Mouse (Mus musculus) neural tube, embryonic 11.5 days (tissue): Measurements from ENCODE around the gene Bloc1s5. TPM values are rescaled to one million over a fixed set of nuclear protein-coding genes. Genes with fewer than 3 reads are reported as not detected.
A peak's percentile ranks its signal among the peaks of the same experiment; 100 is the strongest.
"Not testable (repeated sequence)": the region's sequence is repeated elsewhere in the genome, so short reads cannot be mapped to it uniquely, and the experiment has no call there.

Experiments used
- ATAC-seq: fragments of 200-750 bp; cut with Nextera tagmentation; 2 replicates; pipeline ENCODE4 v1.8.0; 2017; ENCODE audit warnings: moderate number of reproducible peaks, mild to moderate bottlenecking, moderate TSS enrichment, moderate library complexity; ENCODE audit not compliant: insufficient read depth, low FRiP score, low TSS enrichment
- DNase-seq: peaks from one replicate; pipeline ENCODE4 v3.0.0-alpha.2; 2015; ENCODE audit warnings: low spot score
- H3K27ac ChIP-seq: fragments of 300-500 bp; sonication (generic); 2 replicates; pipeline ENCODE4 v1.5.1; 2014; ENCODE audit warnings: low read depth, mild to moderate bottlenecking, low read length
- H3K27me3 ChIP-seq: fragments of 300-500 bp; sonication (generic); 2 replicates; pipeline ENCODE4 v1.6.1; 2014; ENCODE audit warnings: mild to moderate bottlenecking, low read length, mixed read lengths; ENCODE audit not compliant: control insufficient read depth, insufficient read depth
- H3K36me3 ChIP-seq: fragments of 300-500 bp; sonication (generic); 2 replicates; pipeline ENCODE4 v1.6.1; 2014; ENCODE audit warnings: mild to moderate bottlenecking, low read length, moderate library complexity, mixed read lengths; ENCODE audit not compliant: control insufficient read depth, insufficient read depth
- H3K4me1 ChIP-seq: fragments of 300-500 bp; sonication (generic); 2 replicates; pipeline ENCODE4 v1.6.1; 2014; ENCODE audit warnings: low read length, mixed read lengths; ENCODE audit not compliant: control insufficient read depth, insufficient read depth
- H3K4me2 ChIP-seq: fragments of 300-500 bp; sonication (generic); 2 replicates; pipeline ENCODE4 v1.6.1; 2014; ENCODE audit warnings: low read depth, mild to moderate bottlenecking, moderate library complexity
- H3K4me3 ChIP-seq: fragments of 300-500 bp; sonication (generic); 2 replicates; pipeline ENCODE4 v1.5.1; 2014; ENCODE audit warnings: low read depth, low read length
- H3K9ac ChIP-seq: fragments of 300-500 bp; sonication (generic); 2 replicates; pipeline ENCODE4 v1.6.1; 2014; ENCODE audit warnings: mild to moderate bottlenecking, low read length
- H3K9me3 ChIP-seq: fragments of 300-500 bp; sonication (generic); 2 replicates; pipeline ENCODE4 v1.6.1; 2016; ENCODE audit warnings: low read length; ENCODE audit not compliant: control insufficient read depth
- WGBS: fragments of 180-500 bp; shearing (Covaris S2); extraction: QIAGEN DNeasy Blood & Tissue Kit; methylation state at CpG from one replicate; pipeline ENCODE4 v1.1.7; 2014; 5-methylcytosine and 5-hydroxymethylcytosine counted together
- polyA plus RNA-seq: library from polyadenylated mRNA; unstranded; fragments of >200 nt; fragmentation: Nextera tagmentation; extraction: Ambion mirVana; gene quantifications from 2 replicates; pipeline ENCODE4 v1.2.1, GENCODE M21; 2014

Bloc1s5 gene
- polyA plus RNA-seq, result 24.9 and 26.3 TPM in 2 replicates

DNA sequence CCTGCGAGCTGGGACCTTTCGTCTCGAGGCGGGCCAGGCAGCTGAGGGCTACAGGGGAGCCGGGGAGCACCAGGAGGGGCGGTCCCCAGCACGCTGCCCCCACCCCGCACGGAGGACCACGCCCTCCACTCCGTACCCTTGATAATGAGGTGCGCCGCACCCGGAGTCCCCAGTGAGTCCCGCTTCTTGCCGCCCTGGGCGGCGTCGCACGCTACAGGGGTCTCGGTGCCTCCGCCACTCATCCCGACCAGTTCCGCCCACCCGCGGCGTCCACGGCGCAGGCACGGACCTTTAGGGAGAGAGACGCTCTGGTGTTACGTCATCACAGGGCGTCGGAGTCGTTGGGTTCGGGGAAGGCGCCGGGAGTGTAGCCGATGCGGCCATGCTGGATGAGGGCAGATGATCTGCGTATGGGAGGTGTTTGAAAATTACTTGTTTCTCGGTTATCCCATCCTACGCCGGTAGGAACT is at the start of gene Bloc1s5:
Bloc1s5 (minus strand) TSS at position 310 of the 470 bp plus-strand sequence.
- peak within 1 kb of the TSS; percentile 66 for H3K4me2 ChIP-seq
- WGBS, result 0% methylated on average over 43 of the region's 44 CpGs
- peak within 1 kb of the TSS; percentile 73 for H3K4me3 ChIP-seq
- H3K36me3 ChIP-seq, result no peaks in the 10 kb centered on the region
- ATAC-seq (peak; percentile 94), DNase-seq (peak; percentile 94)
- no peaks in the 10 kb centered on the region for H3K27me3 ChIP-seq
- H3K27ac ChIP-seq, result 0 out of 2 replicates have a peak within 1 kb of the TSS, but pooled peaks have one; percentile 20
- H3K4me1 ChIP-seq, result no peaks in the 10 kb centered on the region
- H3K9me3 ChIP-seq, result no peaks in the 10 kb centered on the region
- H3K9ac ChIP-seq, result peak within 1 kb of the TSS; percentile 67

DNA sequence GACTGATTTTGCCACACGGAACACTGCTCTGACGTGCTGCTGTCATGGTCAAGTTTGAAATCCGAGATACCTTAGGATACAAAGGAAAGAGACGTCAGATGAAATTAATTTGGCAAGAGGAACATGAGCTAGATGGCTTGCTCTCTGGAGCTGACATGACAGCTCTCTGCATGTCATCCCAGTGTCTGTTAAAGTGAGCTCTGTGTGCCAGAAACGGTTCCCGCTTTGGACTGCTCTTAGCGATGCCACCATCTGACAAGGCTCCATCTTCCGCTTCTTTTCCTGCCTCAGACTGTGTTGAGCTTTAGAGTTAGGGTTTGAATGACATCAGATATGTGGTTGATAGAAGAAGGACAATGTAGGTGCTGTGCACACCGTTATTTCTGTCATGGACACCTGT is 37.4 kb upstream of the Bloc1s5 start:
- no peak for ATAC-seq
- H3K36me3 ChIP-seq, result no peaks in the 10 kb centered on the region
- no peak overlapping the region for H3K4me3 ChIP-seq
- no peaks in the 10 kb centered on the region for H3K27me3 ChIP-seq
- H3K9me3 ChIP-seq, result no peaks in the 10 kb centered on the region
- H3K4me2 ChIP-seq, result no peak overlapping the region
- 85% methylated on average over 9 of the region's 9 CpGs for WGBS
- H3K4me1 ChIP-seq, result no peaks in the 10 kb centered on the region
- H3K27ac ChIP-seq, result no peak overlapping the region
- no peak for DNase-seq
- no peak overlapping the region for H3K9ac ChIP-seq

- H3K4me3 ChIP-seq, H3K36me3 ChIP-seq, H3K4me1 ChIP-seq, H3K9ac ChIP-seq, H3K4me2 ChIP-seq, DNase-seq, ATAC-seq, H3K27me3 ChIP-seq, H3K9me3 ChIP-seq, H3K27ac ChIP-seq: not testable (repeated sequence)
- 88% methylated on average over 6 of the region's 6 CpGs for WGBS
These were observed 36.5 kb upstream of the Bloc1s5 start for GRCm38 (mm10) chr13:38671451-38671850.

DNA sequence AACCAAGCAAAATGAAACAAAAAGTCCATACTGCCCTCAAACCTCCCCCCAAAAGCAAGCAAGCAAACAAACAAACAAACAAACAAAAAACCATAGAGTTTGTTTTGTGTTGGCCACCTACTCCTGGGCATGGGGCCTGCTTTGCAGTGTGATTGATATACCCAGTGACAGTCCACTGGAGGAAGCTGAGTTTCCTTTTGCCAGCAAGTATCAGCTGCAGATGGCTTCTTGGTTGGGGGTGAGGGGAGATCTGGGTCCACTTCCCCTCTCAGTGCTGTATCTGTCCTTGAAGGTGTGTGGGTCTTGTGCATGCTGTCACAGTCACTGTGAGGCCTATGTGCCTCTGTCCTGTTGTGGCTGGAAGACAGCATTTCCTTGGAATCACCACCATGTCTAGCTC is 35.1 kb upstream of the Bloc1s5 start:
- Histone ChIP-seq H3K4me1 (no peaks in the 10 kb centered on the region), H3K27ac (no peak overlapping the region), H3K27me3 (no peaks in the 10 kb centered on the region), H3K4me2 (no peak overlapping the region), H3K9ac (no peak overlapping the region), H3K9me3 (no peaks in the 10 kb centered on the region), H3K4me3 (no peak overlapping the region), H3K36me3 (no peaks in the 10 kb centered on the region)
- ATAC-seq (no peak), DNase-seq (no peak)

- DNase-seq (peak; percentile 23), ATAC-seq (no peak)
- Histone ChIP-seq H3K4me1 (no peaks in the 10 kb centered on the region), H3K27ac (no peak overlapping the region), H3K4me3 (no peak overlapping the region), H3K9ac (no peak overlapping the region), H3K4me2 (no peak overlapping the region), H3K27me3 (no peaks in the 10 kb centered on the region), H3K36me3 (no peaks in the 10 kb centered on the region), H3K9me3 (no peaks in the 10 kb centered on the region)
- WGBS, result 28% methylated on average over 2 of the region's 2 CpGs
These were observed 33.6 kb upstream of the Bloc1s5 start for GRCm38 (mm10) chr13:38668514-38668913.

- H3K4me2 ChIP-seq, result no peak overlapping the region
- H3K4me1 ChIP-seq, result no peaks in the 10 kb centered on the region
- no peak overlapping the region for H3K27ac ChIP-seq
- no peak overlapping the region for H3K9ac ChIP-seq
- H3K4me3 ChIP-seq, result no peak overlapping the region
- 74% methylated on average over 1 of the region's 1 CpGs for WGBS
- no peaks in the 10 kb centered on the region for H3K36me3 ChIP-seq
- no peaks in the 10 kb centered on the region for H3K27me3 ChIP-seq
- ATAC-seq (no peak), DNase-seq (no peak)
- no peaks in the 10 kb centered on the region for H3K9me3 ChIP-seq
These were observed 29.8 kb upstream of the Bloc1s5 start for GRCm38 (mm10) chr13:38664753-38665152.

GRCm38 (mm10) chr13:38659524-38660136 is 24.7 kb upstream of the Bloc1s5 start:
- ATAC-seq, result no peak
- no peak overlapping the region for H3K4me3 ChIP-seq
- peaks cover 9% of the 10 kb centered on the region for H3K36me3 ChIP-seq
- H3K4me2 ChIP-seq, result no peak overlapping the region
- H3K9me3 ChIP-seq, result no peaks in the 10 kb centered on the region
- H3K4me1 ChIP-seq, result peaks cover 4% of the 10 kb centered on the region
- no peak overlapping the region for H3K9ac ChIP-seq
- 88% methylated on average over 12 of the region's 12 CpGs for WGBS
- H3K27ac ChIP-seq, result no peak overlapping the region
- no peak for DNase-seq
- no peaks in the 10 kb centered on the region for H3K27me3 ChIP-seq

DNA sequence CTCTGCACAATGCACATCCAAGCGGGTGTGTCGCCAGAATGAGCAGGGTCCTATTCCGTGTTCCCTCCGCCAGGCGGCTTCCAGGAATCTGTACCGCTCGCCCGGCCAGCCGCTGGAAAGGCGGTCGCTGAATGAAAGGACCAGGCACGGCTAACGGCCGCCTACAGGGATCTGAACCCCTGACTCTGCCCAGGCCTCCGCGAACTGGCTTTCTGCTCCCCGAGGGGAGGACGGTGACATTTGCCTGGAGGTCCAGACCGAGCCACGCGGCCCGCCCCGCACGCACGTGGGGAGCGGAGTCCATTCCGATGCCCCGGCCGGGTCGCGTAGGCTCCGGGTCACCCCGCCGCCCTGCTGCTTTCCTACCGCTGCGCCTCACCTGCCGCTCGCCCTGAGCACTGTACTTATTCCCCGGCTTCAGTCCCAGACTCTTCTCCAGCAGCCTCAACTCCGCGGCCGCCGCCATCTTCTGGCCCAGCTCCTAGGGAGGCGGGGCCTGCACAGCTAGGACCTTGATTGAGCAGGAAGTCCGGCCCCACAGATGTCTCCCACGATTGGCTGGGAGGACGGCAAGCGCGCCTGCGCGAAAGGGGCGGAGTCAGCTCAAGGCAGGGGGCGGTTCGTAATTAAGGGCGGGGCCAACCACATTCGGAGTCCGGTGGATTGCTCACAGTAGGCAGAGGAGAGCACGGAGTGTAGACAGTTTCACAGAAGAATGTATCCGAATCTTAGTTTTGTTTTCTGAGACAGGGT is 23.8 kb upstream of the Bloc1s5 start, which contains the start of gene Eef1e1:
Eef1e1 (minus strand) TSS at position 531 of the 753 bp plus-strand sequence.
- Histone ChIP-seq H3K27me3 (no peaks in the 10 kb centered on the region), H3K4me3 (peak within 1 kb of the TSS; percentile 96), H3K27ac (peak within 1 kb of the TSS; percentile 68), H3K4me2 (peak within 1 kb of the TSS; percentile 81), H3K9me3 (no peaks in the 10 kb centered on the region), H3K4me1 (peaks cover 4% of the 10 kb centered on the region), H3K9ac (peak within 1 kb of the TSS; percentile 91), H3K36me3 (peaks cover 13% of the 10 kb centered on the region)
- under 1% methylated on average over 59 of the region's 59 CpGs for WGBS
- peak; percentile 99 for ATAC-seq
- DNase-seq, result peak; percentile 93
